Mouse (Mus musculus) olfactory bulb, adult 2 months (tissue): ENCODE data around the gene Rrbp1.

Experiments
- CTCF ChIP-seq: fragments of 200-500 bp; IDR thresholded peaks from 2 replicates; pipeline ENCODE4 v1.5.1; 2012; ENCODE audit warnings: low read depth, mild to moderate bottlenecking, low read length, moderate library complexity; ENCODE audit not compliant: insufficient read depth
- POLR2A ChIP-seq: fragments of 200-500 bp; IDR thresholded peaks from 2 replicates; pipeline ENCODE4 v1.6.1; 2012; ENCODE audit warnings: mild to moderate bottlenecking, low read depth, low read length, moderate library complexity; ENCODE audit not compliant: insufficient read depth

DNA sequence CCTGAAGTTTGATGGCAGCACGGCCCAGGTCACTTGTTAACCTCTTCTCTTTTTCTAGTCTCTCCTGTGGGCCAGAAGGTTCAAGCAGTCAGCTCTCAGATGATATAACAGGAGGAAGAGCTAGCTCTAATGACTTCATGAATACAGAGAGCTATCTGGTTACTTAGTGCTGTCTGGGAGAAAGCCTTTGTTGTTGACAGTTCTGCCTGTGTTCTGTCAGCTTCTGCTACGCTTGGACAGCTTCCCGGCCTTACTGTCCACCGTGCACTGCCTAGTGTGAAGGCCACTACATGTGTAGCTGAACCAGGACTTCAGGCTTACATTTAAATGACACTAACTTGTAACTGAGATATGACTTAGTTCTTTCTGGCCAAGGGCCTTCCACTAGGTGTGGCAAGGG is 62.6 kb downstream of the Rrbp1 start:
- TF ChIP-seq CTCF (no peak), POLR2A (no peak)
